Mouse (Mus musculus) ES-Bruce4 (cell line): ENCODE measurements at regions not wholly inside any gene's neighbourhood (a gene's known extent, or its start where the extent isn't known, plus 50 kb on each side); places are given as distances from the start of the nearest gene placed in this dataset.

ENCODE experiments used
- CTCF ChIP-seq: IDR thresholded peaks from one replicate; pipeline ENCODE4 v1.8.1; 2011; ENCODE audit warnings: low read depth, low read length
- EP300 ChIP-seq: IDR thresholded peaks from 2 replicates; pipeline ENCODE4 v1.6.1; 2011; ENCODE audit warnings: low read depth, low read length; ENCODE audit not compliant: insufficient read depth
- POLR2A ChIP-seq: IDR thresholded peaks from one replicate; pipeline ENCODE4 v1.8.1; 2011; ENCODE audit warnings: low read length; ENCODE audit not compliant: insufficient read depth

GRCm38 (mm10) chr3:80004556-80004955, 120.2 kb downstream of the Fam198b start:
- TF ChIP-seq CTCF (no peak), POLR2A (no peak), EP300 (no peak)
